ENCODE assay signal across 24 mouse cellular contexts in genomic region chr10:75440756-75441155, GRCm38 (mm10). TPM values are rescaled to one million over a fixed set of nuclear protein-coding genes. Genes with fewer than 3 reads are reported as not detected.
DNase-seq lines count a peak whose midpoint lies in the region; ATAC-seq and TF ChIP-seq lines count a peak whose summit lies in the region.
"Had no signal": no experiment of that assay in that cellular context is flagged by ENCODE, and none has a peak within 500 bp of the region (broad histone marks: within the 10 kb centered on the region; RNA-seq: fewer than 3 reads in every experiment).

No protein-coding gene starts in this region.

- no peaks in the 10 kb centered on the region for H3K27me3 ChIP-seq in liver, embryonic 11.5 days (replicated peaks; ENCODE audit: control insufficient read depth, insufficient read depth, low read length)
- H3K27me3 ChIP-seq in liver, embryonic 12.5 days (replicated peaks) = no peaks in the 10 kb centered on the region
- no peaks in the 10 kb centered on the region for H3K27me3 ChIP-seq in intestine, postnatal 0 days (replicated peaks; ENCODE audit: control insufficient read depth, insufficient read depth, low read length)
- H3K27me3 ChIP-seq in kidney, embryonic 15.5 days = no peaks in the 10 kb centered on the region
- H3K27me3 ChIP-seq: embryonic facial prominence, embryonic 12.5 days; embryonic facial prominence, embryonic 15.5 days; forebrain, embryonic 12.5 days; forebrain, embryonic 15.5 days; heart, embryonic 12.5 days; heart, embryonic 15.5 days had no signal

- WGBS in liver, embryonic 11.5 days = 93% methylated on average over 3 of the region's 3 CpGs
- 64% methylated on average over 3 of the region's 3 CpGs for WGBS in liver, embryonic 12.5 days (ENCODE audit: insufficient replicate concordance)
- 82% methylated on average over 3 of the region's 3 CpGs for WGBS in intestine, postnatal 0 days
- WGBS in kidney, embryonic 15.5 days = 94% methylated on average over 3 of the region's 3 CpGs

- no peaks in the 10 kb centered on the region for H3K36me3 ChIP-seq in liver, embryonic 11.5 days (ENCODE audit: control insufficient read depth, insufficient read depth, low read length)
- no peaks in the 10 kb centered on the region for H3K36me3 ChIP-seq in liver, embryonic 12.5 days
- H3K36me3 ChIP-seq in intestine, postnatal 0 days (ENCODE audit: control insufficient read depth, insufficient read depth) = no peaks in the 10 kb centered on the region
- H3K36me3 ChIP-seq in kidney, embryonic 15.5 days = no peaks in the 10 kb centered on the region
- H3K36me3 ChIP-seq: embryonic facial prominence, embryonic 12.5 days; embryonic facial prominence, embryonic 15.5 days; forebrain, embryonic 12.5 days; forebrain, embryonic 15.5 days; heart, embryonic 12.5 days; heart, embryonic 15.5 days had no signal

- H3K9me3 ChIP-seq in liver, embryonic 11.5 days (ENCODE audit: control insufficient read depth, low read length) = no peaks in the 10 kb centered on the region
- H3K9me3 ChIP-seq in liver, embryonic 12.5 days (replicated peaks) = no peaks in the 10 kb centered on the region
- no peaks in the 10 kb centered on the region for H3K9me3 ChIP-seq in intestine, postnatal 0 days (ENCODE audit: control insufficient read depth)
- H3K9me3 ChIP-seq in kidney, embryonic 15.5 days (replicated peaks) = no peaks in the 10 kb centered on the region
- H3K9me3 ChIP-seq: embryonic facial prominence, embryonic 12.5 days; embryonic facial prominence, embryonic 15.5 days; forebrain, embryonic 12.5 days; forebrain, embryonic 15.5 days; heart, embryonic 12.5 days; heart, embryonic 15.5 days had no signal

- no peaks in the 10 kb centered on the region; the same call in 1 of the 2 replicates for H3K4me1 ChIP-seq in liver, embryonic 11.5 days (replicated peaks; ENCODE audit: control insufficient read depth, insufficient read depth, low read length)
- peaks cover 16% of the 10 kb centered on the region; the same call in 1 of the 2 replicates for H3K4me1 ChIP-seq in liver, embryonic 12.5 days
- H3K4me1 ChIP-seq in intestine, postnatal 0 days (replicated peaks; ENCODE audit: control insufficient read depth, insufficient read depth, low read length) = 0 out of 2 replicates have a peak, but pooled peaks cover 6% of the 10 kb centered on the region
- H3K4me1 ChIP-seq in kidney, embryonic 15.5 days = peaks cover 31% of the 10 kb centered on the region

- no peak overlapping the region for H3K9ac ChIP-seq in liver, embryonic 11.5 days (ENCODE audit: low read depth, low read length)
- H3K9ac ChIP-seq in liver, embryonic 12.5 days = no peak overlapping the region
- no peak overlapping the region for H3K9ac ChIP-seq in intestine, postnatal 0 days (ENCODE audit: low read depth, low read length)
- H3K9ac ChIP-seq in kidney, embryonic 15.5 days = no peak overlapping the region
- H3K9ac ChIP-seq: embryonic facial prominence, embryonic 12.5 days; embryonic facial prominence, embryonic 15.5 days; forebrain, embryonic 12.5 days; forebrain, embryonic 15.5 days; heart, embryonic 12.5 days; heart, embryonic 15.5 days; hindbrain, embryonic 14.5 days had no signal

- DNase-seq in heart, adult 11 months = peak; percentile 71
- no peak for DNase-seq in heart, postnatal 4 days
- DNase-seq in liver, embryonic 11.5 days (ENCODE audit: low spot score) = peak; percentile 26
- DNase-seq: adrenal gland, adult 8-10 months; adrenal gland, postnatal 25 days; cerebellum, adult 18-20 months; cerebellum, adult 9-10 months; cerebellum, postnatal 14 days; gastrocnemius, postnatal 25 days; heart, postnatal 10 days; heart, postnatal 36 days had no signal

- no peak overlapping the region for H3K4me2 ChIP-seq in liver, embryonic 11.5 days
- H3K4me2 ChIP-seq in liver, embryonic 12.5 days = no peak overlapping the region
- no peak overlapping the region for H3K4me2 ChIP-seq in intestine, postnatal 0 days (replicated peaks; ENCODE audit: low read depth)
- no peak overlapping the region for H3K4me2 ChIP-seq in kidney, embryonic 15.5 days
- H3K4me2 ChIP-seq: embryonic facial prominence, embryonic 12.5 days; embryonic facial prominence, embryonic 15.5 days; forebrain, embryonic 12.5 days; forebrain, embryonic 15.5 days; heart, embryonic 12.5 days; heart, embryonic 15.5 days; hindbrain, embryonic 14.5 days had no signal

- TF ChIP-seq CTCF in intestine, postnatal 0 days (IDR thresholded peaks at IDR 0.05; ENCODE audit: low read depth) = no peak

- no peak overlapping the region for H3K27ac ChIP-seq in liver, embryonic 11.5 days (ENCODE audit: low read depth, low read length)
- H3K27ac ChIP-seq in liver, embryonic 12.5 days = no peak overlapping the region
- H3K27ac ChIP-seq in intestine, postnatal 0 days (ENCODE audit: low read depth, low read length) = no peak overlapping the region
- H3K27ac ChIP-seq in kidney, embryonic 15.5 days = no peak overlapping the region
- H3K27ac ChIP-seq: embryonic facial prominence, embryonic 12.5 days; embryonic facial prominence, embryonic 15.5 days; forebrain, embryonic 12.5 days; forebrain, embryonic 15.5 days; heart, embryonic 15.5 days; hindbrain, embryonic 14.5 days; hindbrain, postnatal 0 days had no signal

- no peak overlapping the region for H3K4me3 ChIP-seq in liver, embryonic 11.5 days (ENCODE audit: low read depth, low read length)
- H3K4me3 ChIP-seq in liver, embryonic 12.5 days = no peak overlapping the region
- no peak overlapping the region for H3K4me3 ChIP-seq in intestine, postnatal 0 days (ENCODE audit: low read depth, low read length)
- no peak overlapping the region for H3K4me3 ChIP-seq in kidney, embryonic 15.5 days (replicated peaks)
- H3K4me3 ChIP-seq: embryonic facial prominence, embryonic 12.5 days; embryonic facial prominence, embryonic 15.5 days; forebrain, embryonic 12.5 days; forebrain, embryonic 15.5 days; heart, embryonic 12.5 days; heart, embryonic 15.5 days had no signal

- ATAC-seq in liver, embryonic 11.5 days (replicated peaks; ENCODE audit: low FRiP score) = no peak
- ATAC-seq in liver, embryonic 12.5 days = no peak
- peak; percentile 23; the same call in 1 of the 2 replicates for ATAC-seq in intestine, postnatal 0 days
- ATAC-seq in kidney, embryonic 15.5 days (replicated peaks; ENCODE audit: low FRiP score) = no peak
- ATAC-seq: activated CD4-positive, CD25-positive, alpha-beta regulatory T cell, adult 4 months; forebrain, embryonic 15.5 days; hindbrain, postnatal 0 days; inflammation-experienced regulatory T-cells, adult 6 months had no signal

RNA-seq across cellular contexts. Expression of gene Upb1, which starts 39.8 kb away (rescaled TPM):
- total RNA-seq in heart, postnatal 4 days (2021) = under 1 TPM; 0.54 to 0.60 TPM
- polyA plus RNA-seq in liver, embryonic 11.5 days (2014; fragmentation: Nextera tagmentation; extraction: Ambion mirVana) = 5.5 and 5.7 TPM in 2 replicates
- polyA plus RNA-seq in liver, embryonic 12.5 days (2016; fragmentation: Nextera tagmentation; extraction: Ambion mirVana) = 7.4 and 7.8 TPM in 2 replicates
- polyA plus RNA-seq in intestine, postnatal 0 days (2015; fragmentation: Nextera tagmentation; extraction: Ambion mirVana) = 0.14 and 0.52 TPM in 2 replicates
- 1.6 and 1.8 TPM in 2 replicates for polyA plus RNA-seq in kidney, embryonic 15.5 days (2015; fragmentation: Nextera tagmentation; extraction: Ambion mirVana)
- total RNA-seq: gastrocnemius, postnatal 25 days had no signal
- polyA plus RNA-seq: forebrain, embryonic 12.5 days had no signal
